Mouse (Mus musculus) cerebellum, adult (tissue): ENCODE data around the gene Mcm2.

ENCODE experiments used
- ATAC-seq: cut with Nextera tagmentation; 2 replicates; pipeline ENCODE4 v1.9.2; 2017; ENCODE audit warnings: mild to moderate bottlenecking, moderate library complexity, mixed read lengths; ENCODE audit not compliant: insufficient number of reproducible peaks, low FRiP score, low TSS enrichment

Gene Mcm2

GRCm38 (mm10) chr6:88857249-88857648 is 41.3 kb downstream of the Mcm2 start:
- ATAC-seq, result peak; percentile 76

GRCm38 (mm10) chr6:88855636-88856035 is 42.9 kb downstream of the Mcm2 start:
- no peak for ATAC-seq

- no peak for ATAC-seq
Observed at GRCm38 (mm10) chr6:88854509-88854908, 44.1 kb downstream of the Mcm2 start.

- peak; percentile 51 for ATAC-seq
Observed at GRCm38 (mm10) chr6:88850034-88850433, 48.5 kb downstream of the Mcm2 start.

GRCm38 (mm10) chr6:88849270-88849669 is 49.3 kb downstream of the Mcm2 start:
- no peak; the same call in 1 of the 2 replicates for ATAC-seq

- ATAC-seq, result no peak
Observed at GRCm38 (mm10) chr6:88847571-88847970, 51.0 kb downstream of the Mcm2 start.

GRCm38 (mm10) chr6:88844901-88845565 is 53.5 kb downstream of the Mcm2 start:
- ATAC-seq, result no peak

GRCm38 (mm10) chr6:88843781-88844725 is 54.5 kb downstream of the Mcm2 start:
- ATAC-seq, result no peak

GRCm38 (mm10) chr6:88843241-88843640 is 55.3 kb downstream of the Mcm2 start:
- no peak for ATAC-seq

GRCm38 (mm10) chr6:88842731-88843151 is 55.8 kb downstream of the Mcm2 start:
- 0 out of 2 replicates have a peak, but pooled peaks have one; percentile 0 for ATAC-seq

GRCm38 (mm10) chr6:88841781-88842689 is 56.5 kb downstream of the Mcm2 start, which contains the start of gene Abtb1:
Abtb1 (minus strand) TSS chr6:88841984.
- ATAC-seq, result peak; percentile 75

- no peak for ATAC-seq
Observed at GRCm38 (mm10) chr6:88841514-88841780, 57.1 kb downstream of the Mcm2 start.

GRCm38 (mm10) chr6:88840791-88841513 is 57.6 kb downstream of the Mcm2 start:
- no peak for ATAC-seq

- ATAC-seq, result no peak
Observed at GRCm38 (mm10) chr6:88840211-88840610, 58.4 kb downstream of the Mcm2 start.

GRCm38 (mm10) chr6:88839135-88839970 is 59.2 kb downstream of the Mcm2 start:
- no peak for ATAC-seq

GRCm38 (mm10) chr6:88838613-88839012 is 60.0 kb downstream of the Mcm2 start:
- ATAC-seq, result no peak

- no peak for ATAC-seq
Observed at GRCm38 (mm10) chr6:88837999-88838398, 60.6 kb downstream of the Mcm2 start.

- no peak for ATAC-seq
Observed at GRCm38 (mm10) chr6:88836178-88836819, 62.3 kb downstream of the Mcm2 start.

- no peak for ATAC-seq
Observed at GRCm38 (mm10) chr6:88835047-88835446, 63.5 kb downstream of the Mcm2 start.
